Mouse (Mus musculus): Measurements from ENCODE around the gene Cyp4f13.

- TF ChIP-seq POLR2A (IDR thresholded peaks at IDR 0.05; ENCODE audit: extremely low read depth, insufficient read depth, low read length) (no peak), CTCF (IDR thresholded peaks at IDR 0.05; ENCODE audit: extremely low read depth, insufficient read depth, low read length) (no peak)
Observed at GRCm38 (mm10) chr17:32901751-32902525, 45.3 kb downstream of the Cyp4f13 start.

Data from cortical plate, adult 2 months (tissue).